ENCODE assay signal across 8 mouse cellular contexts in the genomic region with DNA sequence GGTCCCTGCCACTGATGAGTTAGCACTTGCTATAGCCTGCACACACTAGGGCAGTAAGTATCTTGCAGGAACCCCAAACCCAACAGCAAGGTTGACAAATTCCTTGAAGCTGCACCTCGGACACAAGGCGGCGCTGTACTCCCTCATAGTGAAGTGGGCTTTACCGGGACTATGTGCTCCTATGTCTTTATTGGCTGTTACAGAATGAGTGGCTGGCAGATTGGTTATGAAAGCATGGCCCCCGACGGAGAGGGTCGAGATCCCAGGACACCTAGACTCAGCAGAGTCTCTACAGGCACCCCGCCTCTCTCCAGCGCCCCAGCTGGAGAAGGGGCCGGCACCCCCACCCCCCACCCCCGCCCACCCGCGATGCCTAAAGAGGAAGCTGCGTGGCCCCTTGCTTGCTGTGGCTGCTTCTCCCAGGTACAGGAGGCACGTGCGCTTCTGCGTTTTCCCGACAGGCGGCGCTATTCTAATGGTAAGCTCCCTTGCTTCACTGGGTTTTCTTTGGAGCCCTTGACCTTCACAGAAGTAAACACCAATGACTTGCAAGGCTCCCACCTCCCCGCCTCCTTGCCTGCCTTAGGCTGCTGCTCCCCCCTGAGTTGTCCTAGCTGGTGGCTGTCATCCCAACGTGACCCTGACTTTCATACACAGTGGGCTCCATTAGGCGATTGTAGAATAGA. TPM values are rescaled to one million over a fixed set of nuclear protein-coding genes. Genes with fewer than 3 reads are reported as not detected.
DNase-seq lines count a peak whose midpoint lies in the region; ATAC-seq lines count a peak whose summit lies in the region.

No protein-coding gene starts in this region.

- H3K27me3 ChIP-seq in forebrain, embryonic 10.5 days (ENCODE audit: poor library complexity, severe bottlenecking), result peaks cover 54% of the 10 kb centered on the region
- H3K27me3 ChIP-seq in hindbrain, embryonic 10.5 days (ENCODE audit: insufficient read depth, poor library complexity, severe bottlenecking), result peaks cover 7% of the 10 kb centered on the region

- peaks cover 5% of the 10 kb centered on the region for H3K4me1 ChIP-seq in forebrain, embryonic 10.5 days
- peaks cover 19% of the 10 kb centered on the region for H3K4me1 ChIP-seq in hindbrain, embryonic 10.5 days (replicated peaks)

- H3K27ac ChIP-seq in forebrain, embryonic 10.5 days, result no peak overlapping the region
- H3K27ac ChIP-seq in hindbrain, embryonic 10.5 days, result peak overlapping the region; percentile 73

- peak overlapping the region; percentile 42 for H3K4me3 ChIP-seq in forebrain, embryonic 10.5 days
- H3K4me3 ChIP-seq in hindbrain, embryonic 10.5 days, result peak overlapping the region; percentile 43

- H3K9me3 ChIP-seq in forebrain, embryonic 10.5 days, result no peaks in the 10 kb centered on the region
- no peaks in the 10 kb centered on the region for H3K9me3 ChIP-seq in hindbrain, embryonic 10.5 days

- no peak for ATAC-seq in erythroid progenitor cell, adult 5-6 weeks (replicated peaks; ENCODE audit: low FRiP score, poor library complexity, severe bottlenecking)

- H3K36me3 ChIP-seq in forebrain, embryonic 10.5 days (replicated peaks), result no peaks in the 10 kb centered on the region
- H3K36me3 ChIP-seq in hindbrain, embryonic 10.5 days, result no peaks in the 10 kb centered on the region

- WGBS in forebrain, embryonic 10.5 days, result 12% methylated on average over 23 of the region's 23 CpGs
- WGBS in hindbrain, embryonic 10.5 days, result 13% methylated on average over 23 of the region's 23 CpGs

- DNase-seq in B cell, adult 2 months, result peak; percentile 71 to 73
- peak; percentile 68 for DNase-seq in WW6 (ENCODE audit: low read depth, low spot score)
- peak; percentile 52 for DNase-seq in forebrain, embryonic 10.5 days (ENCODE audit: extremely low spot score, low spot score)
- DNase-seq in hindbrain, embryonic 10.5 days (ENCODE audit: low spot score), result peak; percentile 62
- DNase-seq in layer of hippocampus, postnatal 10 days (ENCODE audit: low spot score in 2 of 2), result peak; percentile 67 to 76
- peak; percentile 81 for DNase-seq in lung, postnatal 14 days
- DNase-seq in retina, postnatal 7 days (ENCODE audit: low read depth, low spot score), result peak; percentile 40

RNA-seq across cellular contexts. Expression of a gene that starts 12.4 kb away (rescaled TPM):
- 0.05 TPM in 1 of 2 replicates, not detected in the other for polyA plus RNA-seq in forebrain, embryonic 10.5 days (2016; fragmentation: Nextera tagmentation; extraction: Ambion mirVana)
- polyA plus RNA-seq in hindbrain, embryonic 10.5 days (2016; fragmentation: Nextera tagmentation; extraction: Ambion mirVana), result not detected in 2 replicates
- total RNA-seq in layer of hippocampus, postnatal 10 days (2021), result not detected
- total RNA-seq in erythroid progenitor cell, adult 5-6 weeks (2015; ENCODE audit: low replicate concordance), result not detected in 2 replicates
- total RNA-seq in erythroid progenitor cell, adult 5-6 weeks (2017; ENCODE audit: low replicate concordance), result not detected in 2 replicates

RNA-seq across cellular contexts. Expression of a gene that starts 19.0 kb away (rescaled TPM):
- polyA plus RNA-seq in forebrain, embryonic 10.5 days (2016; fragmentation: Nextera tagmentation; extraction: Ambion mirVana), result 19.8 and 25.4 TPM in 2 replicates
- 34.0 and 52.9 TPM in 2 replicates for polyA plus RNA-seq in hindbrain, embryonic 10.5 days (2016; fragmentation: Nextera tagmentation; extraction: Ambion mirVana)
- 10 to 100 TPM; 45.6 to 47.8 TPM for total RNA-seq in layer of hippocampus, postnatal 10 days (2021)
- 15.5 and 18.4 TPM in 2 replicates for total RNA-seq in erythroid progenitor cell, adult 5-6 weeks (2015; ENCODE audit: low replicate concordance)
- total RNA-seq in erythroid progenitor cell, adult 5-6 weeks (2017; ENCODE audit: low replicate concordance), result 3.6 and 15.5 TPM in 2 replicates

RNA-seq across cellular contexts. Expression of a gene that starts 19.6 kb away (rescaled TPM):
- 7.4 and 10.3 TPM in 2 replicates for polyA plus RNA-seq in forebrain, embryonic 10.5 days (2016; fragmentation: Nextera tagmentation; extraction: Ambion mirVana)
- polyA plus RNA-seq in hindbrain, embryonic 10.5 days (2016; fragmentation: Nextera tagmentation; extraction: Ambion mirVana), result 16.9 and 21.5 TPM in 2 replicates
- total RNA-seq in layer of hippocampus, postnatal 10 days (2021), result 10 to 100 TPM; 14.7 to 15.4 TPM
- 6.1 and 8.8 TPM in 2 replicates for total RNA-seq in erythroid progenitor cell, adult 5-6 weeks (2015; ENCODE audit: low replicate concordance)
- total RNA-seq in erythroid progenitor cell, adult 5-6 weeks (2017; ENCODE audit: low replicate concordance), result 2.7 and 13.4 TPM in 2 replicates
